Mouse (Mus musculus) stomach, embryonic 14.5 days (tissue): ENCODE data around the gene Dlx3. TPM values are rescaled to one million over a fixed set of nuclear protein-coding genes. Genes with fewer than 3 reads are reported as not detected.

Experiments used
- ATAC-seq: fragments of 200-750 bp; cut with Nextera tagmentation; 2 replicates; pipeline ENCODE4 v1.8.0; 2017; ENCODE audit warnings: low read depth, moderate TSS enrichment; ENCODE audit not compliant: insufficient number of reproducible peaks, insufficient read depth, low FRiP score
- H3K27ac ChIP-seq: fragments of 300-500 bp; sonication (generic); 2 replicates; pipeline ENCODE4 v1.5.1; 2014; ENCODE audit warnings: mild to moderate bottlenecking, low read length, moderate library complexity, mixed read lengths
- H3K27me3 ChIP-seq: fragments of 300-500 bp; sonication (generic); 2 replicates; pipeline ENCODE4 v1.6.1; 2014; ENCODE audit warnings: low read length, control low read depth, mixed read lengths; ENCODE audit not compliant: control insufficient read depth, insufficient read depth
- H3K36me3 ChIP-seq: fragments of 300-500 bp; sonication (generic); 2 replicates; pipeline ENCODE4 v1.6.1; 2014; ENCODE audit warnings: mild to moderate bottlenecking, control low read depth, low read length, moderate library complexity, mixed read lengths; ENCODE audit not compliant: control insufficient read depth, insufficient read depth
- H3K4me1 ChIP-seq: fragments of 300-500 bp; sonication (generic); 2 replicates; pipeline ENCODE4 v1.6.1; 2014; ENCODE audit warnings: low read length, control low read depth, mixed read lengths; ENCODE audit not compliant: control insufficient read depth, insufficient read depth
- H3K4me2 ChIP-seq: fragments of 300-500 bp; sonication (generic); replicated peaks from 2 replicates; pipeline ENCODE4 v1.6.1; 2014; ENCODE audit warnings: low read depth, low read length, control low read depth
- H3K4me3 ChIP-seq: fragments of 300-500 bp; sonication (generic); 2 replicates; pipeline ENCODE4 v1.5.1; 2014; ENCODE audit warnings: low read depth, low read length, control low read depth
- H3K9ac ChIP-seq: fragments of 300-500 bp; sonication (generic); replicated peaks from 2 replicates; pipeline ENCODE4 v1.6.1; 2014; ENCODE audit warnings: low read depth, mild to moderate bottlenecking, control low read depth, low read length, moderate library complexity, mixed read lengths
- H3K9me3 ChIP-seq: fragments of 300-500 bp; sonication (generic); 2 replicates; pipeline ENCODE4 v1.6.1; 2016; ENCODE audit warnings: low read depth, low read length, control low read depth; ENCODE audit not compliant: control insufficient read depth
- WGBS: fragments of 180-500 bp; shearing (Covaris S2); extraction: QIAGEN DNeasy Blood & Tissue Kit; methylation state at CpG from one replicate; pipeline ENCODE4 v1.1.7; 2014; 5-methylcytosine and 5-hydroxymethylcytosine counted together
- polyA plus RNA-seq: library from polyadenylated mRNA; unstranded; fragments of >200 nt; fragmentation: Nextera tagmentation; extraction: Ambion mirVana; gene quantifications from 2 replicates; pipeline ENCODE4 v1.2.1, GENCODE M21; 2014

The Dlx3 gene
- polyA plus RNA-seq, 1 experiment from 2014 or later: 4.5 TPM

DNA sequence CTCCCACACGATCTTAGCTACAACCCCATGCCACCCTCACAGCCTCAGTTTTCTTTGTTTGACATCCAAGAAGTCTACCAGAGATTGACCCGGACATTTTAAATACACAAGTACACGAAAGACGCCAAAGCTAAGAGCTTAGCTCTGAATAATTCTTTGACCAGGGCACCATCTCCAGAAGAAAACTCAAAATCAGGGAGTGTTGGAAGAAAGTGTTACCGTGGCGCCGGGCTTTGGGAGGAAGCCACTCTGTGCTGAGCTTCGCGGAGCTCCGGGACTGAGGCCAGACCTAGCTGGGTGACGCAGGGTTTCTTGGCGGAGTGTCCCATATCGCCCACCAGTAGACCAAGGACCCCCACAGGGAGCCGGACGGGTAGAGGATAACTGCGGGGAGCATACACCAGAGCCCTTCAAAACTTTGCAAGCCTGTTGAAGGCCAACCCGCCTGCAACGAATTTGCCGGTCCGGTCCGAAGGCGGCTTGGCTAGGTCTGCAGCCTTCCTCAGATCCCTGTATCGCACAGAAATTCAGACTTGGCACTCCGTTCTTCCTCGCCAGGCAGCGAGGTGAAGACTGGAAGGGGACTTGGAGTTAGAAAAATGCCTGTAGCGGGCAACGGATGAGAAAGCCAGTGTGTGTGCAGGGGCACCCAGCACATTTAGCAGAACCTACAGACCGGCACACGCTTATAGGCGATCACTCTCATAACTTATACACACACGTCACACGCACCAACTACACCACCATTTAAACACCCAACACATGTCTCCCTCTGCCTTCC, 30.5 kb downstream of the Dlx3 start:
- H3K9ac ChIP-seq: no peak overlapping the region
- no peaks in the 10 kb centered on the region for H3K9me3 ChIP-seq
- WGBS: 2% methylated on average over 33 of the region's 33 CpGs
- peaks cover 44% of the 10 kb centered on the region for H3K27me3 ChIP-seq
- peaks cover 12% of the 10 kb centered on the region for H3K4me1 ChIP-seq
- no peak overlapping the region for H3K4me2 ChIP-seq
- H3K36me3 ChIP-seq: no peaks in the 10 kb centered on the region
- ATAC-seq: no peak
- no peak overlapping the region for H3K4me3 ChIP-seq
- H3K27ac ChIP-seq: no peak overlapping the region

DNA sequence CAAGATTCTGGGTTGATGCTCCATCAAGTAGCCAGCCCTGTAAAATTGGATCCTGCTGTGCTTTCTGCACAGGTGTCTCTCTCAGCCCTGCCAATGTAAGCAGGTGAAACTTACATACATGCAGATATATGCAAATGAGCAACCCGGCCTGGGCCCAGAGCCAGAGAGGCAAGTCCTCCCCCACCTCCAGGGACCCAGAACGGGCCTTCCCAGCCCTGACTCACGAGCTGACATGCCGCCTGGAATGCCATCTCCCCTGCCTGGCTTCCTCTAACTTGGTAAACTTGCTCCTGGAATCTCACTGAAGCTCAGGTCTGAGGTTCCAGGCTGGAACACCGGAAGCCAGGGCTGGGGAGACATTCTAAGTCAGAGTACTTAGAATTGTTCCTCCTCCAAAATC, 33.2 kb downstream of the Dlx3 start:
- Histone ChIP-seq H3K4me3 (no peak overlapping the region), H3K27me3 (peaks cover 20% of the 10 kb centered on the region), H3K27ac (no peak overlapping the region), H3K4me2 (no peak overlapping the region), H3K9ac (no peak overlapping the region), H3K36me3 (no peaks in the 10 kb centered on the region), H3K4me1 (0 out of 2 replicates have a peak, but pooled peaks cover 4% of the 10 kb centered on the region), H3K9me3 (no peaks in the 10 kb centered on the region)
- no peak for ATAC-seq
- WGBS: 44% methylated on average over 5 of the region's 5 CpGs

DNA sequence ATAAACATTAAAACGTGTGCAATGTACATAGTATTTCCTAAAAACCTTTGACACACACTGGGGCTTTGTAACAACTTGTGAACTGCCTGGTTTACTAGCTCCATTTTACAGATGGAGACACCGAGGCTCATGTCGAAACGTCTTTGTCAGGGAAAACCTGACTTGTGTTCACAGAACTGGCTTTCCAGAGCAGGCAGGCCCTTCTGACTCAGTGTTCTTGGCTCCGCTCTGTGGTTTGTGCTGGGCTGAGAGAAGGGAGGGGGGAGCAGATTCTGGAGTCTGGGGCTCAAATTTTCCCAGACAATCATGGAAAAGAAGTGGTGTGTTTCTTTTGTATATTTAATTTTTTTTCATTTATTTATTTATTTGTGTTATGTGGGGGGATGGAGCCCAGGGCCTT, 33.8 kb downstream of the Dlx3 start:
- Histone ChIP-seq H3K4me1 (0 out of 2 replicates have a peak, but pooled peaks cover 4% of the 10 kb centered on the region), H3K4me2 (no peak overlapping the region), H3K27me3 (peaks cover 15% of the 10 kb centered on the region), H3K9me3 (no peaks in the 10 kb centered on the region), H3K27ac (no peak overlapping the region), H3K9ac (no peak overlapping the region), H3K4me3 (no peak overlapping the region), H3K36me3 (no peaks in the 10 kb centered on the region)
- no peak for ATAC-seq
- WGBS: 72% methylated on average over 5 of the region's 5 CpGs

DNA sequence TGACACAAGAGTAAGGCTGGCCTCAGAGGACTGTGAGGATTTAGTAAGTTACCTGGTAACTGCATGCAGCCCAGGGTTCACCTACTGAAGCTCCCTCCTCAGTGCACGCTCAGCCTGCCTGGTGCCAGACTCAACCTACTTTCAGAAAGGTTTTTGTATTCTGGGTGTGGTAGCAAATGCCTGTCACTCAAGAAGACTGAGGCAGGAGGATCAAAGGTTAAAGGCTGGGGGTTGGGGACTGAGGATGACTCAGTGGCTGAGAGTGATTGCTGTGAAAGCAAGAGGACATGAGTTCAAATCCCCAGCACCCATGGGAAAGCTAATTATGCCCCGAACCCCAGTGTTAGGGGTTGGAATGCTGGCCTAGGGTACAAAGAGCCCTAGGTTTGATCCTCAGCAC, 35.6 kb downstream of the Dlx3 start:
- peaks cover 10% of the 10 kb centered on the region for H3K27me3 ChIP-seq
- no peak overlapping the region for H3K4me3 ChIP-seq
- ATAC-seq: no peak
- no peaks in the 10 kb centered on the region for H3K36me3 ChIP-seq
- 75% methylated on average over 2 of the region's 2 CpGs for WGBS
- H3K27ac ChIP-seq: no peak overlapping the region
- no peak overlapping the region for H3K9ac ChIP-seq
- H3K4me2 ChIP-seq: no peak overlapping the region
- no peaks in the 10 kb centered on the region for H3K4me1 ChIP-seq
- H3K9me3 ChIP-seq: no peaks in the 10 kb centered on the region

DNA sequence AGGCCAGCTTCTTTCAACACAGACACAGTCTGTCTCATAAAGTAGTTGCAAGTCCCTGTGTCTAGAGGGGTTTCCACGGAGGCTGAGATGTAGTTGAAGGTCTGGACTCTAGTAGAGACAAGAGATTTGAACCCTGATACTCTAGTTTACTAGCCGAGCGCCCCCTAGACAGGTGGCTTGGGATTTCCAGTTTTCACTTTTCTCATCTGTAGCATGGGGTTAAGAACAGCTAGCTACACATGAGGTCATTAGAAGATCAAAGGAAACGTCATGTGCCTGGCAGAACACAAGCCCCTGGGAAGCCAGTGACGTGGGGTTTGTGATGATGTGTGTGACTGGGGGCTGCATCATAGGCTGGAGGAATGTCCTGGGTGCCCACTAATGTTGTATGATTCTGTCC, 37.4 kb downstream of the Dlx3 start:
- Histone ChIP-seq H3K9me3 (no peaks in the 10 kb centered on the region), H3K9ac (no peak overlapping the region), H3K27ac (no peak overlapping the region), H3K27me3 (no peaks in the 10 kb centered on the region), H3K4me3 (no peak overlapping the region), H3K4me1 (no peaks in the 10 kb centered on the region), H3K4me2 (no peak overlapping the region), H3K36me3 (no peaks in the 10 kb centered on the region)
- no peak for ATAC-seq
- WGBS: 63% methylated on average over 5 of the region's 5 CpGs

DNA sequence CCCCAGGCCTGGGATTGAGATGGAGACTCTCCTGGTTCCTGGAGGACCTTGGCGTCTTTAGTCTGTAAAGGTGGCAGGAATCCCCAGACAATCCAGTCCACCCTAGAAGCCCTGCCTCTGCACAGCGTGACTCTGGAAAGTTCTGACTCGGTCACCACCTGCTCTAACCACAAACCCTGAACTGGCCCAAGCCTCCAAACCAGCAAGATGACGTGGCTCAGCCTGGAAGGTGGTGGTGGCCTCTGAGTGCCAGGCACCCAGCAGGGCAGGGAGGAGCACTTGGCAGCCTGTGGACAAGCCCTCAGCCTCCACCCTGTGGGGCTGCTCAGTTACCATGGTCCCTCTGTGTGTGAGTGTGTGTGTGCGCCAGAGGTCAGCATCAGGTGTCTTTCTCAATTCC, 38.0 kb downstream of the Dlx3 start:
- Histone ChIP-seq H3K9me3 (no peaks in the 10 kb centered on the region), H3K4me2 (no peak overlapping the region), H3K27me3 (no peaks in the 10 kb centered on the region), H3K9ac (no peak overlapping the region), H3K4me3 (no peak overlapping the region), H3K4me1 (no peaks in the 10 kb centered on the region), H3K27ac (no peak overlapping the region), H3K36me3 (no peaks in the 10 kb centered on the region)
- no peak for ATAC-seq
- WGBS: 75% methylated on average over 5 of the region's 5 CpGs

DNA sequence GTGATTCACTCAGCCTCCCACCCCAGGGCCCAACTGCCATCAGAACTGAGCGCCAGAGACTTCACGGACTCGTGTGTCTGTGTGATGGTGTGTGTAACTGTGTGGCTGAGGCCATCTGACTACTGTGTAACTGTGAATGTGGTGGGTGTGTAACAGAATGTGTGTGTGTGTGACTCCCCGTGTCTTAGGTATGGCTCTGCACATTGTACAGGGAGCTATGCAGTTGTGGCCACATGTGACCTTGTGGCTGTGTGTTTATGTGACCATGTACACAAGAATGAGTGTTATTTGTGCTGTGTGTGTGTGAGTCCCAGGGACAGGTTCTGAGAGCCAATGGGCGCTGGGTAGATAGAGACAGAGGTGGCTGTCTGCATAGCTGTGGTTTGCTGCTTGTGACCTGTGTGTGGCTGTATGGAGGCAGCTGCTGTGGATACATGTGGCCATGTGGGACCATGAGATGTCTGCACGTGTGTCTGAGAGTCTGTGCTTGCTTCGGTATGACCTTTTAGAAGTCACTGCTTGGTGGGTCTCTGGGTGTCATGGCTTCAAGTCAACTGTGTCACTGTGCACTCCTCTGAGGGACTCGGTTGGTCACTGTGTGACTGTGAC, 39.9 kb downstream of the Dlx3 start:
- H3K36me3 ChIP-seq: no peaks in the 10 kb centered on the region
- H3K9me3 ChIP-seq: no peaks in the 10 kb centered on the region
- no peaks in the 10 kb centered on the region for H3K27me3 ChIP-seq
- 85% methylated on average over 8 of the region's 8 CpGs for WGBS
- no peak for ATAC-seq
- H3K4me1 ChIP-seq: no peaks in the 10 kb centered on the region
- H3K9ac ChIP-seq: no peak overlapping the region
- H3K4me2 ChIP-seq: no peak overlapping the region
- no peak overlapping the region for H3K4me3 ChIP-seq
- no peak overlapping the region for H3K27ac ChIP-seq

DNA sequence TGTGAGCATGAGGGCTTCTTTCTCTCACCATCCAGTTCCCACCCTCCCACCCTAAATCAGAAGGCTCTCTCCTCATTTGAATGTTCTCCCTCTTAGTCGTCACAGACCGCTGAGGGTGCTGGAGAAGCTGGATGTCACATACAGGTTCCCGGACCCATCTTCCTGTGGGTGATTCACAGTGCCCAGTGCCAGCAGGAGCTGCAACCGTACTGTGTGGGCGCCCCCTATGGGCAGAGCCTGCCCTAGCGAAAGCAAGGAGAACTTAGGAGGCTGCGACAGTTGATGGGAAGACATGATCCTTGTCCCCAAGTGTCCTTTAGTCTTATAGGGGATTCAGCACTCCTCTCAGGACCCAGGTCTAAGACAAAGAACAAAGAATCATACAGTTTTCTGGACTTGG, 40.8 kb downstream of the Dlx3 start:
- H3K27me3 ChIP-seq: no peaks in the 10 kb centered on the region
- no peaks in the 10 kb centered on the region for H3K4me1 ChIP-seq
- H3K4me2 ChIP-seq: no peak overlapping the region
- H3K9ac ChIP-seq: no peak overlapping the region
- H3K4me3 ChIP-seq: no peak overlapping the region
- WGBS: 64% methylated on average over 7 of the region's 7 CpGs
- no peak for ATAC-seq
- H3K36me3 ChIP-seq: no peaks in the 10 kb centered on the region
- no peak overlapping the region for H3K27ac ChIP-seq
- H3K9me3 ChIP-seq: no peaks in the 10 kb centered on the region
